Mouse (Mus musculus): ENCODE results near the gene Fam189a2.

DNA sequence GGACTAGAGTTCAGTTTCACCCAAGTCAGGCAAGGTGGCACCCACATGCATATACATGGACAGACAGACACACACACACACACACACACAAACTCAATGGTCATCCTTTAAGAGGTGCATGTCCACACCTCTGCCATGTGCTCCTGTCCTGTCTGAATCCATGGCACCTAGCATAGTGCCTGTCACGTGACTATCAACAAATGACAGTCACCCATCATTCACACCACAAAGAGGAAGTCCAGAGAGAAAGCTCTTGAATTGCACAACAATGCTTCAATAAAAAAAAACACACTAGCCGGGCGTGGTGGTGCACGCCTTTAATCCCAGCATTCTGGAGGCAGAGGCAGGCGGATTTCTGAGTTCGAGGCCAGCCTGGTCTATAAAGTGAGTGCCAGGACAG lies 8.5 kb downstream of the Fam189a2 start:
- TF ChIP-seq POLR2A (IDR thresholded peaks at IDR 0.05; ENCODE audit: control insufficient read depth, low read depth, low read length) (no peak), CTCF (IDR thresholded peaks at IDR 0.05; ENCODE audit: control insufficient read depth, insufficient read depth, insufficient replicate concordance, low read depth, low read length) (no peak)
